Mouse (Mus musculus) kidney, postnatal 0 days (tissue): ENCODE results near the gene Vps13a. TPM values are rescaled to one million over a fixed set of nuclear protein-coding genes. Genes with fewer than 3 reads are reported as not detected.

Experiments used
- ATAC-seq: fragments of 200-750 bp; cut with Nextera tagmentation; replicated peaks from 2 replicates; pipeline ENCODE4 v1.8.0; 2017; ENCODE audit warnings: low read depth, moderate number of reproducible peaks, moderate TSS enrichment, moderate library complexity; ENCODE audit not compliant: low FRiP score
- DNase-seq: peaks from one replicate; pipeline ENCODE4 v3.0.0-alpha.2; 2016; ENCODE audit warnings: low spot score
- H3K27ac ChIP-seq: fragments of 300-500 bp; sonication (generic); 2 replicates; pipeline ENCODE4 v1.5.1; 2014; ENCODE audit warnings: mild to moderate bottlenecking
- H3K27me3 ChIP-seq: fragments of 300-500 bp; sonication (generic); 2 replicates; pipeline ENCODE4 v1.6.1; 2014; ENCODE audit warnings: low read length, mixed read lengths; ENCODE audit not compliant: insufficient read depth
- H3K36me3 ChIP-seq: fragments of 300-500 bp; sonication (generic); 2 replicates; pipeline ENCODE4 v1.6.1; 2014; ENCODE audit warnings: low read length, mixed read lengths; ENCODE audit not compliant: insufficient read depth
- H3K4me1 ChIP-seq: fragments of 300-500 bp; sonication (generic); replicated peaks from 2 replicates; pipeline ENCODE4 v1.6.1; 2014; ENCODE audit warnings: antibody characterized with exemption, low read length, mixed read lengths; ENCODE audit not compliant: insufficient read depth
- H3K4me2 ChIP-seq: fragments of 300-500 bp; sonication (generic); 2 replicates; pipeline ENCODE4 v1.6.1; 2014; ENCODE audit warnings: mild to moderate bottlenecking, low read length, moderate library complexity, mixed read lengths
- H3K4me3 ChIP-seq: fragments of 300-500 bp; sonication (generic); replicated peaks from 2 replicates; pipeline ENCODE4 v1.5.1; 2014; ENCODE audit warnings: low read depth, low read length
- H3K9ac ChIP-seq: fragments of 300-500 bp; sonication (generic); 2 replicates; pipeline ENCODE4 v1.6.1; 2014; ENCODE audit warnings: low read depth, low read length
- H3K9me3 ChIP-seq: fragments of 300-500 bp; sonication (generic); replicated peaks from 2 replicates; pipeline ENCODE4 v1.6.1; 2016; ENCODE audit warnings: low read length, inconsistent platforms, mixed read lengths
- CTCF ChIP-seq: IDR thresholded peaks from 2 replicates; pipeline ENCODE4 v1.5.1; 2016; ENCODE audit warnings: antibody characterized with exemption, low read depth, mild to moderate bottlenecking, moderate library complexity
- WGBS: fragments of 180-500 bp; shearing (Covaris S2); extraction: QIAGEN DNeasy Blood & Tissue Kit; methylation state at CpG from one replicate; pipeline ENCODE4 v1.1.7; 2014; 5-methylcytosine and 5-hydroxymethylcytosine counted together
- polyA plus RNA-seq: library from polyadenylated mRNA; unstranded; fragments of >200 nt; fragmentation: Nextera tagmentation; extraction: Ambion mirVana; gene quantifications from 2 replicates; pipeline ENCODE4 v1.2.1, GENCODE M21; 2015

The Vps13a gene
- polyA plus RNA-seq, 1 experiment from 2014 or later = 9.6 TPM

GRCm38 (mm10) chr19:16579656-16580260, 201.0 kb downstream of the Vps13a start:
- Histone ChIP-seq H3K4me2 (no peak overlapping the region), H3K4me1 (no peaks in the 10 kb centered on the region), H3K36me3 (no peaks in the 10 kb centered on the region), H3K9ac (no peak overlapping the region), H3K4me3 (no peak overlapping the region), H3K27ac (no peak overlapping the region), H3K27me3 (no peaks in the 10 kb centered on the region), H3K9me3 (no peaks in the 10 kb centered on the region)
- 50% methylated on average over 7 of the region's 7 CpGs for WGBS
- no peak for ATAC-seq
- no peak for TF ChIP-seq CTCF
- DNase-seq = no peak

GRCm38 (mm10) chr19:16576790-16577189, 203.9 kb downstream of the Vps13a start:
- ATAC-seq = no peak
- H3K4me2 ChIP-seq = no peak overlapping the region
- no peak for TF ChIP-seq CTCF
- no peaks in the 10 kb centered on the region for H3K27me3 ChIP-seq
- no peak overlapping the region for H3K27ac ChIP-seq
- H3K9ac ChIP-seq = no peak overlapping the region
- H3K36me3 ChIP-seq = no peaks in the 10 kb centered on the region
- H3K4me3 ChIP-seq = no peak overlapping the region
- 78% methylated on average over 6 of the region's 6 CpGs for WGBS
- no peaks in the 10 kb centered on the region for H3K9me3 ChIP-seq
- no peaks in the 10 kb centered on the region for H3K4me1 ChIP-seq
- peak; percentile 48 for DNase-seq

Other genes starting within 250 kb of the Vps13a start
- gene Foxb2, start 92.9 kb upstream of the Vps13a start, polyA plus RNA-seq = not detected in 2 replicates
- gene Prune2, start 175.2 kb upstream of the Vps13a start, polyA plus RNA-seq = 1.1 and 1.3 TPM in 2 replicates